Mouse (Mus musculus) gastrocnemius, postnatal 10 days (tissue): ENCODE data around the gene Cox15. TPM values are rescaled to one million over a fixed set of nuclear protein-coding genes. Genes with fewer than 3 reads are reported as not detected.

ENCODE experiments used
- DNase-seq: peaks from one replicate; pipeline ENCODE4 v3.0.0; 2021; ENCODE audit warnings: mixed read lengths
- total RNA-seq, 2 experiments: library from RNA; stranded (reverse); gene quantifications; 2 replicates each; pipeline ENCODE4 v1.2.3; 2021

The Cox15 gene
- total RNA-seq, 2 experiments from 2014 or later, result 27.8 to 32.1 TPM

- no peak for DNase-seq
Observed at GRCm38 (mm10) chr19:43704787-43705497, 47.9 kb downstream of the Cox15 start.

DNA sequence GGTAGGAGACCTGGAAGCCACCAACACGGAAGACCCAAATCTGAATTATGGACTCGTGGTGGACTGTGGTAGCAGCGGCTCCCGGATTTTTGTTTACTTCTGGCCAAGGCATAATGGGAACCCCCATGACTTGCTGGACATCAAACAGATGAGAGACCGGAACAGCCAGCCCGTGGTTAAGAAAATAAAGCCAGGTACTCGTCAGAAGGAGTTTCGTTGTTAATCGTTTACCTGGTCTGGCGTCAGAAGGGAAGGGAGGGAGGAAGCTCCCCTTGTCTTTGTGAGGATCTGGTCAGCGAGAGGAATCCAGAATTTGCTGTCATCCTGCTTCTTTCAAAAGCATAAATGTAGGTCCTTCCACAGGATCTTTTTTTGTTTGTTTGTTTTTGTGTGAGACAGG, 48.6 kb downstream of the Cox15 start:
- no peak for DNase-seq

- DNase-seq, result no peak
Observed at GRCm38 (mm10) chr19:43699763-43700155, 53.0 kb downstream of the Cox15 start.

- no peak for DNase-seq
Observed at GRCm38 (mm10) chr19:43699021-43699762, 53.6 kb downstream of the Cox15 start.

DNA sequence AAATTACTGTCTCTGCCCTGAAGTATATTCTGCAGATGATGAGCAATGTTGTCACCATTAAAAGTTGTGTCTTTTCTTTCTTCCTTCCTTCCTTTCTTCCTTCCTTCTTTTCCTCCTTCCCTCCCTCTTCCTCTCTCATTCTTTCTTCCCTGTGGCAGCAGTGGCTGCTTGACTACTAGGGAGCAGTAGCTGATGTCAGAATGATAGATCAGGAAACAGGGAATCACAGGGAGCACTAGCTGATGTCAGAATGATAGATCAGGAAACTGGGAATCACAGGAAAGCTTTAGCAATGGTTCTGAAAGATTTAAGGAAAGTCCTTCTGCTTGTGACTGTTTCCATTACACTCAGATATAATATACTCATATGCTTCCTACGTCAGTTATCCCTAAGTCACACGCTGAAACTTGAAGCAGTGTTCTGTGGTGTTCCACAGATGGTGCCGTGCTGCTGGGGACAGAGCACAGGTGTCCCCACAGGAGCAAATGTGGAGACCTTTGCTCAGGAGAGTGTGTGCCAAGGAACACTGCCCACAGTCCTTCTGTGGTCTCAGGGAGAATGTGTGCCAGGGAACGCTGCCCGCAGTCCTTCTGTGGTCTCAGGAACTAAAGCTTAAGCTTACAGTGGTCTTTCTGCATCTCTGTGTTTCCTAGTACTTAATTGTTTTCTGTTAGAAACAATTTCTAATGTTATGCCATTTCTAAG, 55.0 kb downstream of the Cox15 start:
- no peak for DNase-seq

GRCm38 (mm10) chr19:43695514-43695964, 57.3 kb downstream of the Cox15 start:
- no peak for DNase-seq

GRCm38 (mm10) chr19:43692815-43693214, 60.0 kb downstream of the Cox15 start:
- DNase-seq, result no peak

DNA sequence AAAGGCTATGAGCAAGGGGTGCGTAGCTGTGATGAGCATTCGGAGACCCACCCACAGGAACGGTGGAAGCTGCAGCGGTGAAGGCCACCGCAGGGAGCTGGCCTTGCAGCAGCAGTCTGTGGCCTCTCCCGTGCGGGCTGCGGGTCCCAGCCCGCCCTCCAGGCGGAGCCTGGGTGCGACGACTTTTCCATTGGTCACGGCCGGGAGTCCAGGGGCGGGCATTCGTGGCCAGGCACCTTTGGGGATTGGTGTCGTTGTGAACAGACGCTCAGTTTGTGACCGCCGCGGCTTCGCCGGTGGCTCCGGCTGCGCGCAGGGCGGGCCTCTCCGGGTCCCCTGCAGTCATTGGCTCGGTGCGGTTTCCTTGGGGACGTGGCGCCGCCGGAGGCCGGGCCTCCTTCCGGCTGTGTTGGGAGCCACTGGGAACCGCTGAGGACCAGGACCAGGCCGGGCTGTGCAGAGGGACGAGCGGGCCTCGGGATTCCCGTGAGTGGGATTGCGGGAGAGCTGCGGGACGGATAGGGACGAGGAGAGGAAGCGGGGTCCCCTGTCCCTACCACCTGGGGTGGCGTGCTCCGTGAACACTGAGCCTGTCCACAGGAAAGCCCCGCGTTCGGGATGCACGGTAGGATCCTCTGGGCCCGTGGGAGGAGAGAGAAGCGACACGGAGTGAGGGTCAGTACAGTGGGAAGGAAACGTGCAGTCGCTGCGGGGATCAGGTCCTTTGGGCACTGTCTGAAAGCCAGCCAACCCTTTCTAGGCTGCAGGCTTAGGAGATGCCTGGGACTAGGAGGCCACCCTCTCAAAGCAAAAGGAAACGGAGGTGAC, 63.2 kb downstream of the Cox15 start, which contains the start of gene Entpd7:
TSS of gene Entpd7 (plus strand) at position 254 of the 828 bp plus-strand sequence.
- peak; percentile 91 for DNase-seq

Other genes with a start within 250 kb of the Cox15 start
- gene Got1, start 228.4 kb downstream of the Cox15 start, total RNA-seq, result 100 to 1,000 TPM; 152 to 177 TPM
- not detected for gene Nkx2-3, start 140.7 kb downstream of the Cox15 start, total RNA-seq
- gene Slc25a28, start 78.1 kb downstream of the Cox15 start, total RNA-seq, result 10 to 100 TPM; 18.4 to 21.2 TPM
- 1 to 10 TPM; 3.9 to 7.5 TPM for gene Entpd7, start 63.3 kb downstream of the Cox15 start, total RNA-seq
- 10 to 100 TPM; 10.3 to 11.3 TPM for gene Cutc, start within 50 bp of the Cox15 start, total RNA-seq
- gene Abcc2, start 29.2 kb upstream of the Cox15 start, total RNA-seq, result under 1 TPM in 1 of 2 experiments, not detected in 1; 0.18 TPM
- 10 to 100 TPM; 12.8 to 16.3 TPM for gene Dnmbp, start 187.2 kb upstream of the Cox15 start, total RNA-seq
- gene Cpn1, start 233.6 kb upstream of the Cox15 start, total RNA-seq, result not detected